Mouse (Mus musculus) adrenal gland, postnatal 10 days (tissue): ENCODE measurements around the gene Yaf2. TPM values are rescaled to one million over a fixed set of nuclear protein-coding genes. Genes with fewer than 3 reads are reported as not detected.
"Not testable (repeated sequence)": the region's sequence is repeated elsewhere in the genome, so short reads cannot be mapped to it uniquely, and the experiment has no call there.

ENCODE experiments used
- DNase-seq: peaks from one replicate; pipeline ENCODE4 v3.0.0; 2021; ENCODE audit warnings: mixed read lengths
- total RNA-seq, 2 experiments: library from RNA; stranded (reverse); gene quantifications; 2 replicates each; pipeline ENCODE4 v1.2.3; 2021

Yaf2 gene
- total RNA-seq, 2 experiments from 2014 or later: 36.8 to 38.4 TPM

- no peak for DNase-seq
Observed at GRCm38 (mm10) chr15:93252396-93252795, 84.3 kb downstream of the Yaf2 start.

GRCm38 (mm10) chr15:93251553-93252250, 85.0 kb downstream of the Yaf2 start:
- no peak for DNase-seq

- DNase-seq: no peak
Observed at GRCm38 (mm10) chr15:93243202-93243601, 93.5 kb downstream of the Yaf2 start.

GRCm38 (mm10) chr15:93236456-93236855, 100.3 kb downstream of the Yaf2 start:
- DNase-seq: not testable (repeated sequence)

Other genes with a start within 250 kb of the Yaf2 start
- gene Gxylt1, start 61.8 kb downstream of the Yaf2 start, total RNA-seq: 10 to 100 TPM; 22.5 to 26.8 TPM
- gene Zcrb1, start 61.4 kb upstream of the Yaf2 start, total RNA-seq: 10 to 100 TPM; 77.2 to 86.6 TPM
- gene Pphln1, start 61.4 kb upstream of the Yaf2 start, total RNA-seq: 10 to 100 TPM; 30.8 to 32.9 TPM